Mouse (Mus musculus) kidney, adult 2 months (tissue): Measurements from ENCODE around the gene Ccdc63.

Experiments used
- CTCF ChIP-seq: fragments of 200-500 bp; conservative IDR thresholded peaks from 2 replicates; pipeline ENCODE4 v1.5.1; 2011; ENCODE audit warnings: low read depth, mild to moderate bottlenecking, control low read depth, low read length, moderate library complexity, mixed read lengths; ENCODE audit not compliant: insufficient read depth, insufficient read length
- POLR2A ChIP-seq: fragments of 200-500 bp; IDR thresholded peaks from one replicate; pipeline ENCODE4 v1.6.1; 2011; ENCODE audit warnings: low read depth, low read length, control low read depth

- TF ChIP-seq CTCF = no peak
- TF ChIP-seq POLR2A = no peak
These were observed 8.6 kb upstream of the Ccdc63 start for GRCm38 (mm10) chr5:122149259-122149658.
